Mouse (Mus musculus): ENCODE data around the gene Nr4a2. TPM values are rescaled to one million over a fixed set of nuclear protein-coding genes. Genes with fewer than 3 reads are reported as not detected.

Gene Nr4a2
- total RNA-seq, 2 experiments from 2014 or later = 44.6 to 62.5 TPM

GRCm38 (mm10) chr2:57072452-57072851 lies 51.4 kb downstream of the Nr4a2 start:
- intact Hi-C loops (cut with DNase I) = no loop called here
- peak in 1 of 2 experiments; percentile 14 for DNase-seq (ENCODE audit: low spot score in 2 of 2)

GRCm38 (mm10) chr2:57063480-57063879 lies 60.3 kb downstream of the Nr4a2 start:
- DNase-seq (ENCODE audit: low spot score in 2 of 2) = no peak
- intact Hi-C loops (cut with DNase I) = no loop called here

Other genes starting within 250 kb of the Nr4a2 start
- 100 to 1,000 TPM; 106 to 114 TPM for gene Gpd2, start 113.6 kb upstream of the Nr4a2 start, total RNA-seq (2021)